Mouse (Mus musculus): ENCODE results near the gene Tmem123.

- TF ChIP-seq CTCF (IDR thresholded peaks at IDR 0.05; ENCODE audit: low read depth) (no peak), EP300 (IDR thresholded peaks at IDR 0.05; ENCODE audit: low read depth) (no peak)
These were observed 15.9 kb downstream of the Tmem123 start for GRCm38 (mm10) chr9:7779786-7780185.

Data from heart, postnatal 0 days (tissue).